Mouse (Mus musculus) lung, adult 18-20 months (tissue): ENCODE results near the gene Frmd4a.

ENCODE experiments used
- DNase-seq, 2 experiments: peaks; one replicate each; pipeline ENCODE4 v3.0.0; 2022; ENCODE audit warnings: mixed read lengths in 2 of 2

Frmd4a gene

GRCm38 (mm10) chr2:4017528-4018288, at the start of gene Frmd4a:
Gene Frmd4a (plus strand): TSS chr2:4017717.
- no peak for DNase-seq

- DNase-seq = no peak
Measured at GRCm38 (mm10) chr2:3988876-3989275, 28.6 kb upstream of the Frmd4a start.

GRCm38 (mm10) chr2:3990431-3990830, 27.1 kb upstream of the Frmd4a start:
- DNase-seq = no peak

DNA sequence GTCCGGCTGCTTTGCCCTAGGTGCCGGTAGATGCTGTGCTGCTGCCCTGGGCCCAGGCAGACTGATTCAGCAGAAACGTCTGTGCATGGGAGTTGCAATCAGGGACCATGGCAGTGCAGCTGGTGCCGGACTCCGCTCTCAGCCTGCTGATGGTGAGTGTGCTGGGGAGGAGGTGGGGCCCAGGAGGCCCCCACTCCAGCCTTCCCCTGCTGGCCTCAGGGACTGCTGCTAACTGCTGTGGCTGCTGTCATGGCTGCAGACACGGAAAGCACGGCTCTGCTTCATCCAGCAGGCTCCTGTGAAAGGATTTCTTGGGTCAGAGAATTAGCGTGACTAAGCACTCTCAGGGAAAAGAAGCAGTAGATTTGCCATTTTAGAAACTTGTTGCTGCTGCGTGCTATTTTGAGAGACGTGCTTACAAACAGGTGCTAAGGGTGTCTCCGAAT, 937 bp downstream of the Frmd4a start:
- no peak for DNase-seq

GRCm38 (mm10) chr2:4018909-4019308, 1.4 kb downstream of the Frmd4a start:
- DNase-seq = no peak

DNA sequence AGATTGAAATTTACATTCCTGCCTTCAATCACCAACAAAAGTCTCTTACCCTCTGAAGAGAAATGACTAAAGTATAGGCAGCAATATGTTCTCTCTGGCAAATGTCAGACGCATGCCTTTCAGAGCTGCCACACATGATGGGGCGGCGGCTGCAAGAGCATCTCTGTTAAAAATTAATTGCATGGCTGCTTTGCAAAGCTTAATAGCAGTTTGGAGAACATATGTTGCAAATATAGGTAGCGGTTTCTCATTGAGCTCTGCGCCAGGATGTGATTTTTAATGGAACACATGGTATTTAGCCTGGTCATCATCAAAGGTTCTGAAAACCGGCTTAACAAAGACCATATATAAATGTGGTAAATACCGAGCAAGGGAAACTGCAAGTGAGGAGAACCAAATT, 7.4 kb downstream of the Frmd4a start:
- DNase-seq = no peak

DNA sequence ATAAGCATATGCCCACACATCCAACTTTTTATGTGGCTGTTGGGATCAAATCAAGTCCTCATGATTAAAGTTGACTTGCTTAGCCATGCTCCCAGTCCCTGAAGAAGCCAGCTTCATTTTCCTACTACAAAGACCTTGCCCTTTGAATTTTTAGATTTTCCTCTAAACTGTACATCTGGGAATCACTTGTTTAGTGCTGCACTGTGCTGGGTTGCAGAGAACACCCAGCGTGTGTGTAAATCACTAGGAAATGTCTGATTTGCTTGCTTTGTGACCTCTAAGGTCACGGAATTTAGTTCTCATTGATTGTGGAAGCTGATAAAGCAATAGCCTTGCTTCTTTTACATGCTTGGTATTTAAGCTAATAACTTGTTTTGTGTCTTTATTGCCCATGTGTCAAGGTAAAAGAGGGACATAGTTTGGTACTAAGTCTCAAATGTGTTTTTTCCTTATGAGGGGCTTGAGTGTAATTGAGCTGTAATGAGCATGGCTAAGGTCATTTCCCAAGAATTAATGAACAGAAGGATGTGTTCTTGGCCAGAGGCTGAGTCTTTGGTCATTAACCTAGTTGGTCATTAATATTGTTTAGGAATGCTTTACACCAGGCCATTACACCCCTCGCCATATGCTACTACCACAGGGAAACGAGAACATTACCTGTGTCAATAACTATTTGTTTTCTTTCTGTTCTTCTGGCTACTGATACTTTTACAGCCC, 11.7 kb downstream of the Frmd4a start:
- no peak for DNase-seq

- no peak for DNase-seq
Measured at GRCm38 (mm10) chr2:4036153-4036589, 18.7 kb downstream of the Frmd4a start.

- DNase-seq = no peak
Measured at GRCm38 (mm10) chr2:4036651-4037117, 19.2 kb downstream of the Frmd4a start.

- DNase-seq = no peak
Measured at GRCm38 (mm10) chr2:4042009-4042408, 24.5 kb downstream of the Frmd4a start.

DNA sequence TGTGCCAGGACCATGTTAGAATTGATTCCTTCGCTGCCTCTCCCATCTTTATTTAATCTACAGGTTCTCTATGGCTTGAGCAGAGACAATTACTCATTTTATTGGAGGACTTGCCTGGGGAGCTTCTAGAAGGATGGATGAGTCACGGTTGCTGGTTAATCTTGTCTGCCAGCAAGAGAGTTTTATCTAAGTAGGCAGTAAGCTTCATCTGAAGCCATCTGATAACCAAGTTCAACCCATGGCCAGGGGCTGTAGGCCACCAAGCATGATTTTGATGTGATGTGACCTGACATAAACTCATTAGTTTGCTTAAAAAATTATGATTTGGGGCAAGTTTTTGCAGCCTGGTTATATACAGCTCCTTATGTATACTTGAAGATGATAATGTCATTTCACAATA, 38.0 kb downstream of the Frmd4a start:
- DNase-seq = no peak

GRCm38 (mm10) chr2:4060675-4061074, 43.2 kb downstream of the Frmd4a start:
- no peak for DNase-seq

- no peak for DNase-seq
Measured at GRCm38 (mm10) chr2:4071831-4072230, 54.3 kb downstream of the Frmd4a start.

GRCm38 (mm10) chr2:4083877-4084276, 66.4 kb downstream of the Frmd4a start:
- no peak for DNase-seq

DNA sequence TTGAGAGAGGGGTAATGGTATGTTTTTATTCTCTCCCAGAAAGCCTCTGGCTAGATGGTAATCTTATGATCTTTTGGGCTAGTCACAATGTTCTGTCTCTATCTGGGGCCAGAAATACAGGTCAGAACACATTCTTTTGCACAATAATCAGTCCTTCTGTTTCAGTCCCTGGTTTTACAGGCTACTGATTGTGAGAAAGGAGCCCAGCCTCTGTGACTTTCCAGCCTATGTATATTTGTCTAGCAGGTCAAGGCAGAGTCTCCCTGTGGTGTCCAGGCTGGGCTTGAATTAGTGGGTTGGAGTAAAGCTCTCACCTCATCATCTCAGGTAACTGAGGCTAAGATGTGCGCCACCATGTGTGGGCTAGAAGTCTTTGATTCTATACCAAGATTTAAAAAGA, 80.1 kb downstream of the Frmd4a start:
- DNase-seq = no peak

- no peak for DNase-seq
Measured at GRCm38 (mm10) chr2:4098948-4099776, 81.6 kb downstream of the Frmd4a start.

- DNase-seq = no peak
Measured at GRCm38 (mm10) chr2:4099777-4100104, 82.2 kb downstream of the Frmd4a start.

DNA sequence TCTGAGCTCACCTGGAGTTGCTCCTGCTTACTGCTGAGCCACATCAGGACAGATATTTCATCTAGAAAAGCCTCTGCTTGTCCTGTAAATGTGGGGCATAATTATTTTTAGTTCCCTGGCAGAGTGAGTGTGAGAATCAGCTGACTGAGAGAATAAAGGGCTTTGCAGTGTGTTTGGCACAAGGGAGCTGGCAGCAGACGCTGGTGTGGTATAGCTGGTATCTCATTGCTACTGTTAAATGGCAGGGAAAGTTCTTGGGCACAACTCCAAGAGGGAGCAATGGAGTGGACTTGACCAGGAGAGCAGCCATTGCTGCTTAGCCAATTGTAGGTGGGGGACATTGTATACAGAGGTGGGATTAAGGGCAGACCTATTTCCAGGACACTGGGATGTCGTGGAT, 83.9 kb downstream of the Frmd4a start:
- no peak for DNase-seq

- DNase-seq = no peak
Measured at GRCm38 (mm10) chr2:4113303-4113920, 95.9 kb downstream of the Frmd4a start.

GRCm38 (mm10) chr2:4119678-4120458, 102.4 kb downstream of the Frmd4a start:
- no peak for DNase-seq

- DNase-seq = no peak
Measured at GRCm38 (mm10) chr2:4131216-4131615, 113.7 kb downstream of the Frmd4a start.

DNA sequence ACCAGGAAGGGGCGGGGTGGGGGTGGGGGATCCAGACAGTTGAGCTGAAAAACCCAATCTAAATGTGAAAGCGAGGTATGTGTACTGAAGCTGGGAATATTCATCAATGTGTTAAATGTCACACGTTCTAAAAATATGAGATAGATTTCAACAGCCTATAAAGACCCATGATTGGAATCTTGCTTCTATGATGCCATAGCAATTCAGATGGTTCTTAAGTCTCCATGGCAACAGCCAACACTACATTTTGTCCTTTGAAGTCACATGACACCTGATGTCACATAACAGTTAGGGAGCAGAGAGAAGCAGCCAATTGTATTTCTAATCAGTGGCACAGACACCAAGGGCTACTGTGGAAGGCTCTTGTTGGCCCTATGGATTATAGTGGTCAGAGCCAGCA, 120.0 kb downstream of the Frmd4a start:
- no peak for DNase-seq
